19 mouse cellular contexts compared by ENCODE assay signal in genomic region chr5:150452004-150452626, GRCm38 (mm10).
DNase-seq lines count a peak whose midpoint lies in the region; ATAC-seq and TF ChIP-seq lines count a peak whose summit lies in the region.
"Had no signal": no experiment of that assay in that cellular context is flagged by ENCODE, and none has a peak within 500 bp of the region (broad histone marks: within the 10 kb centered on the region; RNA-seq: fewer than 3 reads in every experiment).

No protein-coding gene starts in this region.

- H3K4me2 ChIP-seq in lung, postnatal 0 days (replicated peaks; ENCODE audit: low read depth, low read length): no peak overlapping the region
- H3K4me2 ChIP-seq: heart, embryonic 15.5 days; midbrain, embryonic 11.5 days; neural tube, embryonic 12.5 days had no signal

- WGBS in lung, postnatal 0 days: 19% methylated on average over 1 of the region's 1 CpGs

- no peak overlapping the region for H3K9ac ChIP-seq in lung, postnatal 0 days (replicated peaks; ENCODE audit: low read depth)
- H3K9ac ChIP-seq: heart, embryonic 15.5 days; neural tube, embryonic 12.5 days had no signal

- no peak overlapping the region for H3K27ac ChIP-seq in layer of hippocampus, adult 2 months
- H3K27ac ChIP-seq in lung, postnatal 0 days (ENCODE audit: low read length): peak overlapping the region; percentile 21; the same call in 1 of the 2 replicates
- H3K27ac ChIP-seq: heart, embryonic 15.5 days; neural tube, embryonic 12.5 days had no signal

- no peak for ATAC-seq in CD4-positive, CD25-positive, alpha-beta regulatory T cell, adult 4 months
- no peak for ATAC-seq in lung, postnatal 0 days
- ATAC-seq: forebrain, embryonic 16.5 days had no signal

- H3K36me3 ChIP-seq in lung, postnatal 0 days (ENCODE audit: insufficient read depth, low read length): no peaks in the 10 kb centered on the region

- no peak overlapping the region for H3K4me3 ChIP-seq in layer of hippocampus, adult 2 months
- H3K4me3 ChIP-seq in lung, postnatal 0 days (ENCODE audit: low read depth, low read length): no peak overlapping the region
- H3K4me3 ChIP-seq: heart, embryonic 15.5 days; neural tube, embryonic 12.5 days had no signal

- no peaks in the 10 kb centered on the region; the same call in 1 of the 2 replicates for H3K9me3 ChIP-seq in lung, postnatal 0 days (ENCODE audit: low read length)
- H3K9me3 ChIP-seq: heart, embryonic 15.5 days had no signal

- no peaks in the 10 kb centered on the region for H3K27me3 ChIP-seq in lung, postnatal 0 days (replicated peaks; ENCODE audit: insufficient read depth, low read length)
- H3K27me3 ChIP-seq: heart, embryonic 15.5 days; neural tube, embryonic 12.5 days had no signal

- peak; percentile 7 for DNase-seq in CD4-positive, CD25-positive, alpha-beta regulatory T cell, adult 2 months (ENCODE audit: low read depth, low spot score)
- DNase-seq in layer of hippocampus, adult 2 months (ENCODE audit: low spot score in 2 of 2): no peak
- DNase-seq in layer of hippocampus, postnatal 36 days: no peak
- no peak for DNase-seq in lung, postnatal 0 days (ENCODE audit: low spot score)
- DNase-seq in lung, postnatal 10 days: no peak
- DNase-seq in adrenal gland, adult 18-20 months (ENCODE audit: low spot score in 2 of 2): no peak
- DNase-seq in kidney, postnatal 4 days: no peak
- DNase-seq: adrenal gland, postnatal 25 days; cerebellum, adult 11-12 months; cerebellum, postnatal 14 days; embryo, embryonic 11 days; kidney, postnatal 10 days; right cerebral cortex, adult 18-20 months; thymus, postnatal 25 days had no signal

- TF ChIP-seq EP300 in lung, postnatal 0 days (IDR thresholded peaks at IDR 0.05): no peak

- peak; percentile 56 for TF ChIP-seq CTCF in layer of hippocampus, adult 2 months (conservative IDR thresholded peaks at IDR 0.05)
- TF ChIP-seq CTCF in lung, postnatal 0 days (IDR thresholded peaks at IDR 0.05): peak; percentile 45

- peaks cover 7% of the 10 kb centered on the region; the same call in 1 of the 2 replicates for H3K4me1 ChIP-seq in lung, postnatal 0 days (ENCODE audit: insufficient read depth, low read depth, low read length)
- H3K4me1 ChIP-seq: neural tube, embryonic 12.5 days had no signal
